Mouse (Mus musculus): ENCODE data around the gene Gpd1.
"Not testable (repeated sequence)": the region's sequence is repeated elsewhere in the genome, so short reads cannot be mapped to it uniquely, and the experiment has no call there.

Gene Gpd1

DNA sequence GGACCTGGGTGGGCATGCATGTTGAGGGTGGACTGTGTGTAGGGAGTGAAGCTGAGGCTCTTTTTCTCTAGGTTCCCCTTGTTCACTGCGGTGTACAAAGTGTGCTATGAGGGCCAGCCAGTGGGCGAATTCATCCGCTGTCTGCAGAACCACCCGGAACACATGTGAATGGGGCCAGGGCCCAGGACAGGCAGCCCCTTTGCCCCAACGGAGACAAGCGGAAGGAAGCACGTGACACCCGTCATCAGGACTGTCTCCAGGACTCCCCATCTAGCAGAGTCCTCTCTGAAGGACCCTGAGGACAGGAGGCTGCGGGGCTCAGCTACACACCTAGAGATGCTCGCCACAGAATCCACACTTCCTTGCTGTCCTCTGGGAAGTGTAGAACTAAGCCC lies 5.8 kb downstream of the Gpd1 start:
- no peak for DNase-seq

DNA sequence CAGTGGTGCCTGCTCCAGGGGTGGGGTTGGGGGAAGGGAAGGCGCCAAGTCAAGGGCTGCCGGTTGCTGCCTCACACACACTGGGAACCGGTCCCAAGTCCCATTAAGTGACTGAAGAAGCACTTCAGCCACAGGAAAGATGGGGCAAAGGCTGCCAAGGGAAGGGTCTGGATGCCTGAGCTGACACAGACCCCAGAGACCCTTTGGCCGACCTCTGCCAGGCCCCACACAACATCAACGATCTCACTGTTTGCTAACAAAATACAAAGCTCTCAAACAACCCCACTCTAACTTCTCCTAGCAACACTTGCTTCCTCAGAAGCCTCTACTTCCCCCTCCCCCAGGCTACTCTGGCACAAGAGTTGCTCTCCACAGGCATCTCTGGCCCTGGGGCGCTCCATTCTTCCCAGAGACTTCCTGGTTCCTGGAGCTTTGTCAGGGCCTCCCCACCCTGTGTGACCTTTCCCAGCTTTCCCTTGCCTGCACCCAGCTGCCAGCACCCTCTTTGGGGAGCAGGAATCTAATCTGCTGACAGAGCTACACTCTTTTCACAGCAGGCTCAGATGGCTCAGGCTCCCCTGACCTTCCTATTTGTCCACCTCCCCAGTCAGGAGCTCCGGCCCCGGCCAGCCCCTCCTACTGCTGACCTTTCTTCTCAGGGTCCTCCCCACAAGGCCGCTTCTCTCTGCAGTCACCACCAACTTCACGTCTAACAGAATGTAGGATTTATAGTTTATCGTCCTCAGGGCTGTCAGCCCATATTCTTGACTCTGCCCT lies 6.4 kb downstream of the Gpd1 start:
- peak; percentile 74 for DNase-seq

DNA sequence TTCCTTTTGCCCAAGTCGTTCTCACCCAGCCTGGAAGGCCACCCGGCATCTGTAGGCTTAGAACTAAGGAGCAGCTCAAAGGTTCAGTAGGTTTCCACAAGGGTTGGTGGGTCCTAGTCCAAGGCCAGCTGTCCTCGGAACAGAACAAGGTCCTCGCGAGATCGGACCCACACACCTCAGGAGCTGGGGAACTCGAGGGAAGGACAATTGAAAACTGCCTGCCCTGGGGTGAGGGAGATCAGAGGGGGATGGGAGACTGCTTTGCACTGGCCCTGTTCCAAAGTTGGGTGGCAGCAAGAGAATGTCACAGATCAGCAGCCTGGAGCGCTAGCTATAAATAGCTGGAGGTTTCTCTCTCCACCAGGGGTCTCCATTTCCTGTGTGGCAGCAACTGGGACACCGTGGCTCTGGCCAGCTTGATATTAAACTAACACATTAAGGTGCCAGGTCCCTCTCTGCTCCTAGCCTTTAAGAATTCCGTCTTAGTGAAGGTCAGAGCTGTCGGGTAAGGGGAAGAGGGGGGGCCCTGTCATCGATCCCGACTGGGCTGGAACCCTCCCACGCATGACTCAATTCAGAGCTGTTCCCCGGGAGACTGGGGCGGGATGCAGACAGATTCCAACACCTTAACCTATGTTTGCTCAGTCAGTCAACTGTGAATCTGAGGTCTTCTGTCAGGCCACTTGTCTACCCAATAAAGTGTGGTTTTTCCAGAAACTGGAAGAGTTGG lies 7.1 kb downstream of the Gpd1 start:
- DNase-seq: peak; percentile 89

DNA sequence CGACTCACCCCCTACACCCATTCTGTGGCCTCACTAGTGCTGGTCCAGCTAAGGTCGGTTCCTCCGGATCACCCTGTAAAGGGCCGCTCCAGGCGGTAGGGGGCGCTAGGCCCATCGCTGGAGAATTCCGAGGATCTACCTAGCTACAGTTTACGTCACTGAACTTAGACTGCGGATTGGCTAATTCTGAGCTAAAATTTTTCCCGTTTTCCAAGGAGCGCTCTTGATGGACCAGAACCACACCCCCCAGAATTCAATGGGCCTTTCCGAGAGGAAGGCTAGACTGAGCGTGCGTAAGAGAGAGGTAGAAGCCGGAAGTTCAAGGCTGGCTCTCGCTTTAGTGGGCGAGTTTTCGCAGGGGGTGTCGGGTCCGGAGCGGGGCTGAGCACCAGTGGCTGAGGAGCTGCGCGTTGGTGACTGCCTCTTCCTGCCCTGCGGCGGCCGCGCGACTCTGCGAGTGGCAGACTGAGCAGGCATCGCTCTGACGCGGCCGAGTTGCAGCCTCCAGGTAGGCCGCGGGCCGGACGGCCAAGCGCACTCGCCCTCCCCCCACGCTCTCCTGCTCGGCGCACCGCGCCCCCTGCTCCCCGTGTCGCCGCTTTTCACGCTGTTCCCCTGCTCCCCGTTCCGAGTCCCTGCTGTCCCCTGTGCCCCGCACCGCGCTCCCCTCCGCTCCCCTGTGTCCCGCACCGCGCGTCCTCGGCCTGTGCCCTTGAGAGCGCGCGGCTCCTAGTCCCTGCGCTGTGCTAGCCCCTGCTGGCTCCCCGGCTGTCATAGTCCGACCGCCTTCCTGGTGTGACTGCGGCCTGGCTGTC lies 8.2 kb downstream of the Gpd1 start, which contains the start of gene Cox14:
Gene Cox14 (plus strand): TSS at position 278 of the 815 bp plus-strand sequence.
- peak; percentile 97 for DNase-seq

DNA sequence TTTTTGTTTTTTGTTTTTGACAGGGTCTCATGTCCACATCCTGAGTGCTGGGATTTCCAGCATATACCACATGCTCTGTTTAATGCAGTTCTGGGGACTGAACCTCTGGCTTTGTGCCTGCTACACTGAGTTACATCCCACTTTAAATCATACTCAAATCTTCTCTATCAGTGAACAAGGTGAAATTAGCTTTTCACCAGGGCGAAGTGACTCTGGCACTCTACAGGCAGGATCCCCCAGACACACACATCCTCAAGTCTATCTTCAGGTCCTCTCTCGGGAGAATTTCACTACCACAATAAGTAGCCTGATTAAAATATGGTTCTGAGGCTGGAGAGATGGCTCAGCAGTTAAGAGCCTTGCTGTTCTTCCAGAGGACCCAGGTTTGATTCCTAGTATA lies 9.2 kb downstream of the Gpd1 start:
- DNase-seq: no peak

DNA sequence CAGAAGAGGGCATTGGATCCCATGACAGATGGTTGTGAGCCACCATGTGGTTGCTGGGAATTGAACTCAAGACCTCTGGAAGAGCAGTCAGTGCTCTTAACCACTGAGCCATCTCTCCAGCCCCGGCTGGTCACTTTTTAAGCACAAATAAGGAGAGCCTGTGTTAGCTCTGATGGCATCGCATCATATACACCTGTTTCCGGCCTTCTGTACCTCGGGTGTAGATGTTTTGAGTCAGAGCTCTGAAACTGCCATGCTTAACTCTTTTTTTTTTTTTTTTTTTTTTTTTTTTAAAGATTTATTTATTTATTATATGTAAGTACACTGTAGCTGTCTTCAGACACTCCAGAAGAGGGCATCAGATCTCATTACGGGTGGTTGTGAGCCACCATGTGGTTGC lies 9.7 kb downstream of the Gpd1 start:
- DNase-seq: not testable (repeated sequence)

DNA sequence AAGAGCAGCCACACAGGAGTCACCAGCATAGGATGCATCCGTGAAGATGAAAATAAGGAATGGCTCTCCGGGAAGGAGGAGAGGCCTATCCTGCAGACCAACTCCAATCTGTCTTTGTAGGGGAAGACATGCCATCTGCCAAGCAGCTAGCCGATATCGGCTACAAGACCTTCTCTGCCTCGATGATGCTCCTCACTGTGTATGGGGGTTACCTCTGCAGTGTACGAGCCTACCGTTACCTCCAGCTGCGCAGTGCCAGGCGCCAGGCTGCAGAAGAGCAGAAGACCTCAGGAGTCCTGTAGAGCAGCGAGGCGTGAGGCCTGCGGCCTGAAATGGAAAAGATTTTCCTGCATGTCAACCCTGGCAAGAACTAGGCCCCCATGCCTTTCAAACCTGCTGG lies 10.2 kb downstream of the Gpd1 start:
- DNase-seq: no peak

DNA sequence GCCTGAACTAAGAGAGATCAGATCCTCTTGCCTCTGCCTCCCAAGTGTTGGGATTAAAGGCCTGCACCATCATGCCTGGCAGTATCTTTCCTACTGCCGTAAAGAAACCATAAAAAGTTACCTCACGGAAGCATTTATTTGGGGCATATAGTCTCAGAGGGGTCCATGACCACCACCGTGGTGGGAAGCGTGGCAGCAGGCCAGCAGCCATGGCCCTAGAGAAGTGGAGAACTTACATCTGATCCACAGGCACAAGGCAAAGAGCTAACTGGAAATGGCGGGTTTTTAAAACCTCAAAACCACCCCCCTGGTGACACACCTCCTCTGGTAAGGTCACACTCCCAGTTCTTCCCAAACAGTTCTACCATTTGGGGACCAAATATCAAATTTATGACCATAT lies 10.9 kb downstream of the Gpd1 start:
- no peak for DNase-seq

DNA sequence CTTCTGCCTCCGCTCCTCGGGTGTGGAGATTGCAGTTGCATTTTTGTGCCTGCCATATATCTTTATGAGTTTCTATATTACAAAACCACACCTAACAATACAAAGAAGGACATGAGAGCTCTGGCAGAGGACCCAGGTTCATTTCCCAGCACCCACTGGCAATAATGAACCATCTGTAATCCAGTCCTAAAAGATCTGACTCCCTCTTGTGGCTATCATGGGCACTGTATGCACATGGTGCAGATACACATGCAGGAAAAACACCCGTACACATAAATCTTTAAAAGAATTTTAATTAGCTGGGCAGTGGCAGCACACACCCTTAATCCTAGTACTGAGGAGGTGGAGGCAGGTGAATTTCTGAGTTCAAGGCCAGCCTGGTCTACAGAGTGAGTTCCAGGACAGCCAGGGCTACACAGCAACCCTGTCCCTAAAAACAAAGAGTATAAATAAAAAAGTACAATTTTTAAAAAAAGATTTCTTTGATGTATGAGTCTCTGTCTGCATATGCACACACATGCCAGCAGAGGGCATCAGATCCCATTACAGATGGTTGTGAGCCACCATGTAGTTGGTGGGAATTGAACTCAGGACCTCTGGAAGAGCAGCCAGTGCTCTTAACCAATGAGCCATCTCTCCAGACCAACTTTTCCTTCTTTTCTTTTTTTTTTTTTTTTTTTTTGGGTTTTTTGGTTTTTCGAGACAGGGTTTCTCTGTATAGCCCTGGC lies 11.9 kb downstream of the Gpd1 start:
- no peak for DNase-seq

DNA sequence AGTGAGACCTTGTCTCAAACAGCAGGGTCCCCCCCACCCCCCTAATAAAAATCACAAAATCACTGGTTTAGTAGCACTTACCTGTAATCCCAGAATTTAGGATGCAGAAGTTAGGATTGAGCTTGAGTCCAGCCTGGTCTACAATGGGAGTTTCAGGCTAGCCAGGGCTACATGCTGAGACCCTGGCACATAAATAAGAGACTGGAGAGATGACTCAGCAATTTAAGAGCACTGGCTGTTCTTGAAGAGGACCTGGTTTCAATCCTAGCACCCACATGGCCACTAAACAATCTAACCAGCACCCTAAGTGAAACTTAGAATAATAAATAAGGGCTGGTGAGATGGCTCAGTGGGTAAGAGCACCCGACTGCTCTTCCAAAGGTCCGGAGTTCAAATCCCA lies 13.9 kb downstream of the Gpd1 start:
- no peak for DNase-seq

DNA sequence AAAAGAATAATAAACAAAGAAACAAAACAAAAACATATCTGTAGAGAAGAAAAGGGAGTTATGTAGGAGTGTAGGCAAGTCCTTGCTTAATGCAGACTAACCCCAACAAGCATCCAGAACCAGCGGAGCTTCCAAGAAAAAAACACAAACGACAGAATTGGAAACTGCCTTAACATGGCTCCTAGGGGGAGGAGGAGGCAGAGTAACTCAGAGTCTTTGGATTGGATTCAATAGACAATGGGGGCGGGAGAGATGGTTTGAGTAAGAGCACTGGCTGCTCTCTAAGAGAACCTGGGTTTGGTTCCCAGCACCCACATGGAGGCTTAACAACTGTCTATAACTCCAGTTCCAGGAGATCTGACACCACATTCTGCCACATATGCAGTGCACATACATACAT lies 14.4 kb downstream of the Gpd1 start:
- no peak for DNase-seq

DNA sequence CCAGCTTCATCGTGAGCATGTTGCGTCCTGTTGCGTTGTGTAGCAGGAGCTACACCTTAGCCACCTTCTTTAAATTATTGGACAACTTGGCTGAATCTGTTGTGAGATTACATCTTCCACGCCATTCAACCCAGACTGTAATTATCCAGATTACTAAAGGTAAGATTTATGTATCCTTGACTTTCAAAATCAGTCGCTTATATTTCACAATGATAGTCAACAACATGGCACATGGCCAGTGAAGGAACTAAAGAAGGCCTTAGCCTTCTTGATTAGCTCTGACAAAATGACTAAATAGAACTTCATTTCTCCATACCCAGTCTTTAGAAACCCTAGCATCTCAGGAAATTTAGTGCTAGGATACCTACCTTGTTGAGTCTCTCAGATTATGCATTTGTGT lies 15.9 kb downstream of the Gpd1 start:
- no peak for DNase-seq

DNA sequence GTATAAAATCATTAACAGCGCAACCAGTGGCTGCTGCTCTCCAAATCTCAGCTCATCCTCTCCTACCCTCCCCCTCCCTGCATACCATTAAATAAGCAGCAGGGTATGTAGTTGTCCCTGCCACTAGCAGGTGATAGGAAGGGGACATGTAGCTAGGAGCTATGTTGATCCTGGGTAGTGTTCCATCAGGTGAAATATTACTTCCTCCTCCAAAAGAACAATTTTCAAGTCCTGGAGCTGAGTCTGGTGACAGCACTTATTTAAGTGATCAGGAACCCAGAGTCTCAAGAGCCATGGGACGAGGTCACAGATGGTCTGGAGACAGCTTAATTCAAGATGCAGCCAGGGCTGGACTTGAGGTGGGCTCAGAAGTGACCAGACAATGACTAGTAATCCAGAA lies 18.3 kb downstream of the Gpd1 start:
- DNase-seq: peak; percentile 100

DNA sequence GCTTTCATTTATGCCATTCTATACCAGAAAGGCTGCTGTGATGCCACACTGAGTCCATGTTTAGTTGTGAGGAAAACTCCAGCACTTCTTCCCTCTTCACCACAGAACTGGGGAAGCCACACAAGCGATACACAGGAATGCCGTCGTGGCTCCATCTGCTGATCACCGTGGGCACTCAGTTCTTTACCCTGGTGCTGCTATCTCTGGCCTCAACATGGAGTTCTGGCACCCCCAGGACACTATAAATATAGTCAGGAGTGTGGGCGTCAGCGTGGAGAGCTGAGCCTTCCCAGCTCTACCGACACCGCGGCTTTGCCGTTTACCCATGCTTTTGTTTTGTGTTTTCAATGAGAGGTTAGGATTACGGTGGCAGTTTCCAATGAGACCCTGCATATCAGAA lies 19.4 kb downstream of the Gpd1 start:
- DNase-seq: no peak

DNA sequence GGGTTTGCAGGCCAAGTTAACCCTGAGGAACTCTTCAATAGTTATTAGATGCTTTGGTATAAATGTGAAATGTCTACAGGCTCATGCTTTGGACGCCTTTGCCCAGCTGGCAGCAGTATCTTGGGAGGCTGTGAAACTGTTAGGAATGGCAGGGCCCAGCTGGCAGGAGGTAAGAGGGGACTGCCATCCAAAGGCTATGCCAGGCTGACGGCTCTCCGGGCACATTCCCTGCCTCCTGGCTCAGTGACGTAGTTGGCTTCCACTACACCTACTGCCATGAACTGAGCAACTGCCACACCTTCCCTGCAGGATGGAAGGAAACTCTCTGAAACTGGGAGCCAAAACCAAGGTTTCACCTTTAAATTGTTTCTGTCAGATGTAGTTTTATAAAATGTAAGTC lies 22.9 kb downstream of the Gpd1 start:
- no peak for DNase-seq

DNA sequence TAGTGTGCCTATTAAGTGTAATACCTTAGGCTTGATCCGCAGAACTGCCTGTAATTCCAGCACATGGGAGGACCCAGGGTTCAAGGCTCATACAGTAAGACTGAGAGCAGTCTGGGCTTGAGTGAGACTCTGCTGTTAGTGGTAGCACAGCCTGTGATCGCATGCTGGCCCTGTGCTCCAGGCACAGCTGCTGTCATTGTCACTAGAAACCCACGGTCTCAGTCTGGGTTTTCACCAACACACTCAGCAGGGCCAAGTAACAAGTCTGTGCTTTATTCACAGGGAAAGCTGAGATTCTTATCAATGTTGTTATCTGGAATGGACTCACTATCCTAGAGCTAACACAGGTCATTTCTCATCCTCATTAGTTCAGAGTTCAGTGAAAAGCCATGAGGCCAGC lies 36.9 kb downstream of the Gpd1 start:
- no peak for DNase-seq

DNA sequence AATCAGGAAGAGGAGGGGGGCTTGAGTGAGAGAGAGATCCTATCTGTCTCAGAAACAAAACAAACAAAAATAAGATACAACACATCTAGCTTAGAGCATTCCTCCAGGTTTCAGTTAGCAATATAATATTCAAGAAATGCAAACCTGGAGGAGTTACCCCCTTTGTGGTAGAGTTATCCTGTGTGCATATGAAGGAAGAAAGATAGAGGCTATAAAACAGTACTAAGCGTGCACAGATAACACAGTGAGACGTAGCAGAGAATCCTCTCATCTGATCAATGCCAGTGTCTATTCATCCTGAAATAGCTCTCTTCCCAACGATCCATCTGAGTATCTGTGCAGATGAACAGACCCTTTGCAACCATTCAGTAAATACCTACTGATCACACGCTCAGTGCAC lies 50.2 kb downstream of the Gpd1 start:
- DNase-seq: no peak

DNA sequence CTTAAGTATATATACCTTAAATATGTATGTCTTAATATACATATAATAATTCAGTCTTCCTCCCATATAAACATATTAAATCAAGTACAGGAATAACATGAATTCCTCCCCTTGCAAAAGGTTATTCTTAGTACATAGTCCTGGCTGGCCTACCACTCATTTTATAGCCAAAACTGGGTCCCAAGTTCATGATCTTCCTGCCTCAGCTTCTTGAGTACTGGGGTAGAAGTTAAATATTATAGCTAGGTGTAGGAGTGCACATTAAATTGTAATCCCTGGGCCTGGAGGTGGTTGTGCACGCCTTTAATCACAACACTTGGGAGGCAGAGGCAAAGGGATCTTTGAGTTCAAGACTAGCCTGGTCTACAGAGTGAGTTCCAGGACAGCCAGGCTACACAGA lies 51.4 kb downstream of the Gpd1 start:
- peak; percentile 25 for DNase-seq

DNA sequence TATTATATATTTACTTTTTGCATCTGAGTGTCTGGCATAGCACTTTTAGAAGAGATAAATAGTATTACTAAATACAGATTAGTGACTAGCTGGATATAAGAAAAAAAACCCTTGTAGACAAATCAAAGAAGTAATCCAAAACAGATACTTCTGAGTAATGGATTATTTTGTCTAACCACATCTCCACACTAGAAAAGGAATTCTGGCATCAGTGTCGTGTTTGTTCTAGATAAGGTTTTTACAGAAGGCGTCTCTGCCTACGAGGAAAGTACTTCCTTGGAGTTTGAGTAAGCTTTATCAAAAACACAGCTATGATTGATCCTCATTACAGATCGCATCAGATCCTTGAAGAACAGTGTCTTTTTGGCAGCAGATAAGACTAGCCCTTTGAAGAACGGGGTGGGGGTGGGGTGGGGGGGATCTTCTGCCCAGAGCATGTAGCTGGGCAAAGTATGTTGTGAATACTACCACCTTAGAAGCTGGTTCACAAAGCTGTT lies 53.7 kb downstream of the Gpd1 start:
- DNase-seq: no peak

DNA sequence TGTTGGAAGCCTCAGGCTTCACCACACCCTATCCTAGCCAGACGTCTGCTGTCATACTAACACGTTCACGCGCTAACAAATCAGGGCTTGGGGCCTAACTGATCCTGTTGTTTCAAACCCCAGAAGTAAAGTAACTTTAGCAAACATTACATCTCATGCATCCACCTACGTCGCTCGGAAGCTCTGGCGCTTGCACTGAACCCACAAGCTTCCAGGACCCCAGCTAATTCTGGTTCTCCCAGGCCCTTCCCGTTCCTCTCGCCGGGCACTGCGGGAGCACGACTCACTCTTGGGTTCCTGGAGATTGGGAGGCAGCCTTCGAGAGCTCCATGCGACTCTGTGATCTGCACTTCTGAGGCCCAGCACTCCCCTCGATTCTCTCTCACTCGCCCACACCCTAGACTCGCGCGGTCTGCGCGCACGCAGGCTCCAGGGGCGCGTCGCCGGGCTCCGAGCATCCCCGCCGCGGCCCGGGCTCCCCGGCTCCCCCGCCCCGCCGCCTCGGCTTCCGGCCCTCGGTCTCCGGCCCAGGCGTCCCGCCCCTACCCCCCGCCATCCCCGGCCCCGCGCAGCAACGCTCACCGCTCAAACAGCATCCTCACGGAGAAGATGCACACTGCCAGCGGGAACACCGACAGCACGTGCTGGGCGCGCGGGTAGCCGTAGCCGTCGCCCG lies 54.4 kb downstream of the Gpd1 start:
- no peak for DNase-seq

DNA sequence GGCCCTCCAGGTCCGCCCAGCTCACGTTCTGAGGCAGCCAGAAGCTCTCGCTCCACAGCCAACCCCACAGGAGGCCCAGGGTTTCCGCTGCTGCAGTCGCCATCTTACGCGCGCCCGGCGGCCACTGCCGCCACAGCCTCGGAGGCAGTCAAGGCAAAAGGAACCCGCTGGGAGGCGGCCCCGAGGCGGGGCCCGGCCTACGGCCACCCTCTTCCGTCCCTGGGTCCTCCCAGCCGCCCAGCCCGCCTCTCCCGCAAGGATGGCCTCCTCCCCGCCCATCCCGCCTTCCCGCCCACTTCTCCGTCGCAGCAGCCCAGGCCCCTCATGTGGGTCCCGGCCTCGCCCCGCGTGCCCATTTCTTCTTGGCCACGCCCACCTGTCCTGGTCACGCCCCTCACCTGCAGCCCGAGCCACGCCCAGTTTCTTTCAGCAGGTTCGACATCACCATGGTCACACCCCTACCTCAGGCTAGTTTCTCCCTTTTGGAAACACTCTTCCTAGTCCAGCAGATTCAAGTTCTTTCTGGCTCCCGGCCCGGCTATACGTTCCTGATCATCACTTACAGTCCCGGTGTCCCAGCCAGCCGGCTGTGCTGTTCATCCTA lies 55.1 kb downstream of the Gpd1 start:
- DNase-seq: peak; percentile 94

DNA sequence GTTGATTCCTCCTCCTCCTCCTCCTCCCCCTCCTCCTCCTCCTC lies 55.4 kb downstream of the Gpd1 start, which contains the start of gene Cers5:
Gene Cers5 (minus strand): TSS at position 5 of the 44 bp plus-strand sequence.
- DNase-seq: not testable (repeated sequence)
